Mouse (Mus musculus) ovary, postnatal 36 days (tissue): ENCODE data around the gene Dner.

ENCODE experiments used
- DNase-seq: peaks from one replicate; pipeline ENCODE4 v3.0.0; 2022; ENCODE audit warnings: low spot score, mixed read lengths

Gene Dner

DNA sequence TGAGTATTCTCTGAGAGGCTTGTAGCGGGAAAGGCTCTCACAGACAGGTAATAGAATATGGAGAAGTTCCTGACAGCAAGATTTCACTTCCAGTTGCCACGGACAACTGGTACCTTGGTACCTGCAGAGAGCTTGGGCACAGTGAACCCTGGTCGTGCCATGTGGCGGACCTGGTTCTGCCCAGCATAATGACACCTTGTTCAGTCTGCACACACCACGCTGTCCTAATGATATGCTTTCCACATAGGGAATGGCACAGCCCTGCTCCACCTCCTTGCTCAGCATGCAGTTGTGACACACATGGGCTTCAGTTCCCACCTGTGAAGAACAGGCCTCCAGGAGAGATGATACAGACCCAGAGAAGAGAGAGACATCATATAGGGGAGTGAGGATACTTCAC, 253.0 kb downstream of the Dner start:
- DNase-seq = no peak

DNA sequence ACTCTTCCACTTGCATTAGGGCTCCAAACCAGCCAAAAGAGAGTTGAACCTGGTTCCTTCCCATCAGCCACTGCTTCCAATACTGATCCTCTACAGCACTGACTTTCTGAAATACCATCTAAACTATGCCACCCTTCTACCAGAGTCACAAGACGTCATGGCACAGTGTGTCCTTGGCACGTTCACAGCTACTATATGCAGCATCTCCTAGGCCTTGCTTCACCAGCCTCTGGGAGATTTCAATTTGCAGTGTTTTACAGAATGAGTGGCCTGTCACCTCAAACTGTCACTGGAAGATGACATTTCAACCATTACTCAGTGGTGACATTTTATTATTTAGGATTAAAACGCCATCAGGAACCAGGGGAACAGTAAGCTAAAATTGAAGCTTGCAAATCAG, 254.6 kb downstream of the Dner start:
- no peak for DNase-seq

DNA sequence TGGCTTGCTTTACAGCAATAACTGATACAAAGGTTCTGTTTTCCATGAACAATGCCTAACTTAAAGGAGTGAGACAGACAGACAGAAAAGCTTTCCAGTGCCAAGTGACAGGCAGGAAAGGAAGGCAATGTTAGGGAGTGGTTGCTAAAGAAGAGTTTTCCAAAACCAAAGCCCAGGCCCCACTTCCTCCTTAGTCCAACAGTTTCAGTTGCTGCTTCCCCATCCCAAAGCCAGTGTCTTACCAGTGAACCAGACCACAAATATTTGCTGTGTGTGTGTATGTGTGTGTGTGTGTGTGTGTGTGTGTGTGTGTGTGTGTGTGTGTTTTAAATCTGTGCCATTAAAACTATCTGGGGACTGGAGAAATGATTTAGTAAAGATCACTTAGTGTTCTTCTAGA, 258.5 kb downstream of the Dner start:
- no peak for DNase-seq

DNA sequence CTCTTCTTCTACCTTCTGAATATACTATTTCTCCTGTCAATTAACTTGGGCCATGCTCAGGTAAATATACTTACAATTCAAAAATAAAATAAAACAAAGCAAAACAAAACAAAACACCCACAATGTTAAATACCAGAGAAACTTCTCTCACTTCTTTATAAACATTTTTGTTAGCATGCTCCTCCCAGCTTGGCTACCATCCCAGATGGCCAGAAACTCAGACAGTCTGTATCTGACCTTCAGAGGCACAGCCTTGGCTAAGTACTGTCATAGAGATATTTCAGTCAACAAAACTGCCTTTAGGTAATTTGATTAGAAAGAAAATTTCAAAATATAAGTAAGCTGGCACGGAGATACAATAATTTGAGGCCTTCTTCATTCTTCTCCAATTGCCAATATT, 259.7 kb downstream of the Dner start:
- DNase-seq = peak; percentile 55

DNA sequence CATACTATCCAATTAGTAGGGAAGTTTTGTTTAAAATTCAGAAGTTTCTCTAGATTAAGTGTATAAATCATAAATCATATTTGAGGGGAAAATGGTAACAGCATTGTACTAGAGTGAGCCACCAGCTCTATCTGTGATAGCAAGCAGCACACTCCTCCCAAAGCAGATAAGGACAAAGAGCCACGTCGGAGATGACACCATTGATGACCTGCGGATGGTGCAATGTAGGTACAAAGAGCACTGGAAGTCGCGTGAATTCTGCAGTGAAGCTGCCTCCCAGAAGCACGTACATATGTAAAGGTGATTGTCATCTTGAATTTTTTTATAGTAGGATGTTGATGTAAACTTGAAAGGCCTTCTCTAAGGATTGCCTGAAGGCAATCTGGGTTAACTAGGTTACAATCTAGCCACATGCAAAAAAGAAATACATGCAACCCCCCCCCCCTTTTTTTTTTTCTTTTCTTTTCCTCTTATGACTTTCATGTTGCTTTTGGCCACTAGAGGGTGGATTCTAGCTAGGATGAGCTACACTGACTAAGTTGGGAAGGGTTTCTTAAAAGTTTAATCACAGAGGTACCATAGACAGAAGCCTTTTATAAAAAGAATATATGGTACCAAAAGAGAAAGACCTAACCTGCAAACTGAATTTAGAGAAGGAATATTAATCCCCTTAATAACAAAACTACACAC, 262.6 kb downstream of the Dner start:
- DNase-seq = no peak

DNA sequence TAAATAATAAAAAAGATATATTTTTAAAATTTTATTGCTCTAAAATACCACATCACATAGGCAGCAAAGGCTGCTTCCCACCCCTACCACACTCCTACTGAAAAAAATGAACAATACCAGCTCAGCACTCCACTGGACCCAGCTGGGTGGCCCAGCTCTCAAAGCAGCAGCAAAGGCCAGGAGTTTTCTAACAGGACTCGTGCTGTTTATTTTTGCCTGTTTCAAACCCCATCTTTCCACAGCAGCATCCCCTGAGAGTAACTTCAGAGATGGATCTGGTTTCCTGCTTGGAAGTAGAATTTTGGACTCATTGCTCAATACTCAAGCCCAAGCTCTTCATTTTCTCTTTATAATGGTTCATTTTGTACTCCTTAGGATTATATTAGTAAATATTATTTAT, 263.7 kb downstream of the Dner start:
- DNase-seq = no peak

DNA sequence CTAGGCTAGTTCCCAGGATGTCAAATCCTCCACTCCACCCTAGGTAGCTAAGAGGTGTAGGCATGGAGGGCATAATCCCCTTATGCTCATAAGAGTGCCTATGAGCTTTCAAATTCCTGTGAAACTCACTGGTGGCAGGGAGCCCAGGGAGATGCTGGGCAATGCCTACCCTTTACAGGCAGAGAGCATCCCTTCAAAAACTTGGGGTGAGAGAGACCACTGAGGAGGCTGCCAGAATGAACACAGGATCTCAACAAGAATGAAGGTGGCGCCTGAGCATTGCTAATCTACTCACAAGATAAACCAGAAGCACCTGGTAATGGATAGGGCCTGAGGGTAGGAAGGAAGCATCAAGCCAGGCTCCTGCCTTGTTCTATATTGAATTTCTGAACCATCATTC, 267.7 kb downstream of the Dner start:
- no peak for DNase-seq

DNA sequence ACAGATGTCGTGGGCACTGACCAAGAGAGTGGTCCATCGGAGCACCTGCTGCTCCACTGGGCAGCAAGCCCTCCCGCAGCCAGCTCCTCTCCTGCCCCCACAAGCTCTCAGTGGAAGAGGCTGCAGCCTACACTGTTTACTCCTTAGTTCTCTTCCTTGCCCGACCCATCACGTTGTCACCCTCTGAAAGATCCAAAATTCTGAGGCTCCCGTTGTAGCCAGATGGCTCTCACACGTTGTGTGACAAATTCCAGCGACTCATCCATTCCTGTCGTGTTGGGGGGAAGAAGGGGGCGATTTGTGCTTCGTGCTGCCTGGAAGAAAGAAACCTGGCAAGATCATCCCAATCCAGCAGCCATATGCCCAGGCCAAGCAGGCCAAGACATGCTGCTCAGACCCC, 268.3 kb downstream of the Dner start:
- no peak for DNase-seq

DNA sequence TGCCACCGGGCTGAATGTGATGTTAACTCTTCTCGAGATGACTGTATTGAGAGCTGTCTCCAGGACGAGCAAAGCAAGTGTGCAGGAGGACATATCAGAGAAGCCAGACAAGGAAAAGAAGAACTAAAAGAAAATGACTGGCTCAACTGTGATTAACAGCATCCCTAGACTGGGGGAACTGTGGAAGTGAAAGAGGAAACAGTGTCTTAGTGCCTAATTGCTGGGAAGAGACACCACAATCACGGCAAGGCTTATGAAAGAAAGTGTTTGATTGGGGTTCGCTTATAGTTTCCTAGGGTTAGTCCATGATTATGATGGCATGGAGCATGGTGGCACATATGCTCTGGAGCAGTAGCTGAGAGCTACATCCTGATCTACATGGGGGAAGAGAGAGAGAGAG, 269.3 kb downstream of the Dner start:
- DNase-seq = no peak

DNA sequence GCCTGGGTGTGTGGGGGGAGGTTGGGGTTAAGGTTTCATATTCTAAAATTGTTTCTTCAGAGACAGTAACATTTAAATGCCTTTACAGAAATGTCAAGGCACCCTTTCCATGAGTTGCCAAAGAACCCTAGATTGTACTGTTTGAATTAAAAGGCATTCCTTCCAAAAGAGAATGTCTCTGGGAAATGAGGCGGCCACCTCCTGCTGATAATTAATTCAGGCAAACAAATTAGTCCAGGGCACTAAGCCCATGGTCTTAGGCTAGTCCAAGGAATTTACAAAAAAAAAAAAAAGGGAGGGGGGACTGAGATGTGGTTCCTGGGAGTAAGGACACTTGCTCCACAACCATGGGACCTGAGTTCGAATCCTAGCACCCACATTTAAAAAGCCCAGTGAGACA, 273.1 kb downstream of the Dner start:
- no peak for DNase-seq

DNA sequence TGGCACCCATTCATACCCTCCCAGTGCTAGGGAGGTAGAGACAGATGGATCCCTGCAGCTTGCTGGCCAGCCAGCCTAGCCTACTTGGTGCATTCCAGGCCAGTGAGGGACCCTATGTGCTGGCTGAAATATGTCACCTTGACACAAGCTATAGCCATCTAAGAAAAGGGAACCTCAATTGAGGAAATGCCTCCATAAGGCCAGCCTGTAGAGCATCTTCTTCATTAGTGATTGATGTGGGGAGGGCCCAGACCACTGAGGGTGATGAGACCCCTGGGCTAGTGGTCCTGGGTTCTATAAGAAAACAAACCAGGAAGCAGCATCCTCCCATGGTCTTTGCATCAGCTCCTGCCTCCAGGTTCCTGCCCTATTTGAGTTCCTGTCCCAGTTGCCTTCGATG, 274.2 kb downstream of the Dner start:
- DNase-seq = no peak

DNA sequence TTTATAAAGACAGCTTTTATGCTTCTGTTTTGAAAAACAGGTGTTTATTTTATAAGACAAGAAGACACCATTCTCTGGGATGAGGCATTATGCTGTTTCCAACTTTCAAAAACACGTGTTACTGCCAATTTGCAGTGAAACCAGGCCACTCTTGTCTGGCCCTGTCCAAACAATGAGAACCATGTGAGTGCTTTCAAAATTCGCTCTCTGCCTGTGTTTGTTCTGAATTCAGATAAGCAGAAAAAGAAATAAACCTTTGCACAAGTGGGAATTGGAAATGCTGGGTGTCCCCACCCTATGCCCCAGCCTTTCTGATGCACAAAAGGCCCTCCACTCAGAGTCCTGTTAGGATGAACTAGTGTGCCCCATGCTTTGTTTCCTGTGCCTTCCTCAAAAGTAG, 276.6 kb downstream of the Dner start:
- no peak for DNase-seq

DNA sequence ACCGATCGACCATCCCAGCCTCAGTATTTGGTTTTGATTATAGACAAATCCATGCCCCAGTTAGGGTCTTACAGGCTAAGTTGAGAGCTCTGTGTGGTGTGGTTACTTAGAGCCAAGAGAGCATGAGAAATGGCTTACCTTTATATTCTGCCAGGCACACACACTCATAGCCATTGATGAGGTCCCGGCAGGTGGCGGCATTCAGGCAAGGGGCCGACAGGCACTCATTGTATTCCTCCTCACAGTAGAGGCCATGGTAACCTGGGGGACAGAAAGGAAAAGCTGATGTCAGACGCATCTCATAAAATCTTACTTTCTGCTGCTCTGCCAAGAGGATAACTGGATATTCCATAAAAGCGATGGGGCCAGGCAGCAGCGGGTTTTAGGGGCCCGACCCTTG, 277.5 kb downstream of the Dner start:
- no peak for DNase-seq

DNA sequence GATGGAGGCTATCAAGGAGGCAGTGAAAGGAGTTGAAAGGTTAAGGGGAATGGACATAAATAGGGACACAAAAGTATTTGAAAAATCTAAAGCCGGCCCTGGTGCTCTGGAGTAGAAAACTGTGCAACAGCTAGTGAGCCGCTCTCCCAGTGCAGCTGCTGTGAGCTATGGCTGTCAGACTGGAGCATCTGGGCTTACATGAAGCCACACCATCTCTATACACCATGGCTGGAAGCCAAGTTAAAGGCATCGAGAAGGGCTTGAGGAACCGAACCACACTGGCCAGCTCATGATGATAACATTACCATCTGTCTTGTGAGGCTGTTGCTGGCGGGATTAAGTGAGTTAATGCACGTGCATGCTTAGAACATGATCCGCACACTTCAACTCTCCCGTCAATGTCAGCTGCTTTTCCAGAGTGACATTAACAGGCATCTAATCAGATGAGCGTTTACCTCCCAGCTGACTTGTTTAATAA, 278.2 kb downstream of the Dner start:
- no peak for DNase-seq

DNA sequence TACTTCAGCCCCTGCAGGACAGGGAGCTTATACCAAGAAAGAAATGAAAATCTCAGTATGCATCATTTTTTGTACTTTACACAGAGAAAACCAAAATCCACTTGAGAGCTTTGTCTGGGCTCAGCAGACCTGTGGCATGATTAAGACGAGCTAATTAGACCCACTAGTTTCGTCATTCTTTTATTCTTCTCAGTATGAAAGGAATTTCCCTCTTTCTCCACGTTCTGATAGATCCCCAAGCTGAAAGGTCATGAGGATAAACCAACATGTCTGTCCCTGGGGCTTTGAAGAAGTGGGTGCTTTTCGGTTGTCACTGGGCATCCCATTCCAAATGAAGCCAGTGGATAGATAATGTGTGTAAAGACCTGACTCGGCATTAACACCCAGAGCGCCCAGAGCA, 278.7 kb downstream of the Dner start:
- no peak for DNase-seq

DNA sequence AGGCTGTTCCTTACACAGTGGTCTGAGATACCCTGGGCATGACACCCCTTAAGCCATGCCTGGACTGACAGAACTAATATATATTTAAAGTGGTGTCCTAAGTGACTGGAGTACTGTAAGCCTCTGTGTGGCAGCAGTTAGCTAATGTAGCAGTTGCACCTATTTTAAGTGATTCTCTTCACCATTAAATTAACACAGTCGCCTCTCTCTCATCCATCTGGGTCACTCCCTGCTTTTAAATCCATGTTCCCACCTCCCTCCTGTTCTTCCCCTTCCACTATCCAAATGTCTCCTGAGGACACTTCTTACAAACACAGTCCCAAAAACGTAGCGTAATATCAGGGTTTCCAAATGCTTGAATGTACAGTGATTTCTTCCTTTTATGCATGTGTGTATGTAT, 281.6 kb downstream of the Dner start:
- no peak for DNase-seq

DNA sequence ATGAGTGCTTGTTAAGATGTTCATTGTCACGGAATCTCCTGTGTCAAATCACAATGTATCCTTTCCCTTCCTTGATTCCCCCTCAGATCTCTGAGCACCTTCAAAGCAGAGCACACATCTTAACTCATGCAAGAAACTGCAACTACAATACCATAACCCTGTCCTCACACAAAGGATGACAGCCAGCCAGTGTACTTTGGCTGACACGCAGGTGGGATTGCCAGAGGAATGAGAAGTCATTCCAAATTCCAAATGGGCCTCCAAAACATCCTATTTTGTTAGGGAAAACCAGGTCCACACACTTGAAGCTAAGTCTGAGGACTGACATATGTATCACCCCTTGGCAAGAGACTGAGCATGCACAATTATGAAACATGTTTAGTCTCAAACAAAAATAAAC, 286.5 kb downstream of the Dner start:
- no peak for DNase-seq

DNA sequence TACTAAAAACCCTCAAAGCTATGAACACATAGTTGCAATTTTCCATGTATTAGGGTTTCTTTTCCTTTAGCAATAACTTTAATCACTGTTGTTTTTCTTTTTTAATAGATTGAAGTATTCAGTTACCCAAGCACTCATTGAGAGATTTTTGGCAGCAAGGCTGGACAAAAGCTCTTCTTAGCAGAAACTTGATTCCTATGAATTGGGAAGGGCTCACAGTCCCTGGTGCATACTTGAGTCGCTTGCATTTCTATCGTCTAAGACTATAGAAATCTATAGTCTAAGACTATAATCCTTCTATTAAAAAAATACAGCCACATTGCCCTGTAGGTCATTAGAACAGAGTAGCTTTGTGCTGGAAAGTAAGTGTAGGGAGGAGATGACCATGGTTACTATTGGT, 287.1 kb downstream of the Dner start:
- DNase-seq = no peak

DNA sequence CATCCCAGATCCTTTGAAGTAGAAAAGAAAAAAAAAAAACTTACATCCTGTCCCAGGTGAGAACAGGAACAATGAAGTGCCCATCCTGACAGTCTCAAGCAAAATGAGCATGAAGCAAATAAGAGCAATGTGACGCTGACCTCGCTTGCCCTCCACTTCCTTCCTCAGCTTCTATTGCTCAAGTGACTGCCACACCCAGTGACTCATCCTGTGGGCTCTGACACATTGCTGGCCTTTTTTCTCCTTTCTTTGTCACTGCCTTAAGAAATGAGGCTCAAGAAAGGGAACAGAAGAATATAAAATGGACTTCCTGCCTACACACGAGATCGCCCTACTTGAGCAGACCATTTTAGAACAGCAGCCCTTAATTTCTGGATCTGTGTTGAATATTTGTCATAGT, 289.1 kb downstream of the Dner start:
- DNase-seq = no peak

DNA sequence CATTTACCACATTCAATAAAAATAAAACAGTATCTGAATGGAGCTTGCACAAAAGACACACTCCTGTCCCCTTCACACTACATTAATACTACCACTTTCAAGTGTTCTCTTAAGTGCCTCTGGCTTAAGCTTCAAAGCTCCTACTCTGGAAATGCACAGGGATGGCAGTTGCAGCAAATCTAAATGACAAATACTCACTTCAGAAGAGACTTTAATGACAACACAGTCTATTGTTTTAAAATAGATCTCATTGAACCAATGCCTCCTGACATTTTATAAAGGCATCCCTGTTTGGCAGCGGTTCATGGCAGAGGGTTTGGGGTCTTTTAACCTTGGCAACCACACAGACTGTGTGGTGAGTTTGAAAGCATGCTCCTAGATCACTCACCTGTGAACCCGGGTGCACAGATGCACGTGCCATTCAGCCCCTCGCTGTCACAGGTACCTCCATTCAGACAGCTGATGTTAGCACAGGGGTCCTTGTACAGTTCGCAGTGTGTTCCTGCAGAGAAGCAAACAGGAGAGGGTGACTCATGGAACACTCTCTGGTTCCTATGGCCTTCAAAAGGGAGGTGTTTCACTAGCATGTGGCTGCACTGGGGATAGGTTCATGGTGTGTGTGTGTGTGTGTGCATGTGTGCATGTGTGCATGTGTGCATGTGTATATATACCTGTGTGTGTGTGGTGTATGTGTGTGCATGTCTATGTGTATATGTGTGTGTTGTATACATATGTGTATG, 290.3 kb downstream of the Dner start:
- no peak for DNase-seq

DNA sequence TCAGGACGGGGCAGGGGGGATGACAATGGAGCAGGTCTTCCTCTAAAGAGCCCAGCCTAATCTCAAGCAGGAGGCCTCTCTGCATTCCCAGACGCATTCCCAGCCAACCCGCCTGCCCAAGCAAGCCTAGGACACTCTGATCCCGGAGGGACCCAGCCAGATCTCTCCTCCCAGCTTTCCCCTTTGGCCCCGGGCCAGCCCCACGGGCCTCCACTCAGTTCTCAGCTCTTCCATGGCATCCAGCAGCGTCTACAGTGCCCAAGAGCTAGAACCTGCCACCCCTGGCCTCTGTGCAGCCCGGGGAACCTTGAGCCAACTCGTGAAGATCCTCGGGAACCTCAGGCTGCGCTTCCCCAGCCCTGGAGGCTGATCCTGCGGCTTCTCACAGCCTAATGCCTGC, 291.1 kb downstream of the Dner start:
- DNase-seq = peak; percentile 13

DNA sequence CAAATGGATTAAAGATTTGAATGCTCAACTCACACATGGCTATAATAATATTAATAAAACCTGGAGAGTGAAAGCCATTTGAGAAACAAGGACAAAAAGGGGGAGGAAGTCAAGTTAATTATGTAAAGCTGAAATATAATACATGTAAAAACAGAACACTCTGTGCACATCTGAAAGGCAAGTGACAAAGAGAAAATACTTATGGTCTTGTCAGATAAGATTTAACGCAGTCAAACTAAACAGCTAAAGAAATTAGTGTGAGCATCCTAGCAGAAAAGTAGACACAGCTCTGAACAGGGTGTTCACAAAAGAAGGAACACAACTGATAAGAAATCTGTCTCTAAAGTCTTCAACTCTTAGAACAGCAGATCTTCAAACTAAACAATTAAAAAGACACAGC, 293.9 kb downstream of the Dner start:
- no peak for DNase-seq

DNA sequence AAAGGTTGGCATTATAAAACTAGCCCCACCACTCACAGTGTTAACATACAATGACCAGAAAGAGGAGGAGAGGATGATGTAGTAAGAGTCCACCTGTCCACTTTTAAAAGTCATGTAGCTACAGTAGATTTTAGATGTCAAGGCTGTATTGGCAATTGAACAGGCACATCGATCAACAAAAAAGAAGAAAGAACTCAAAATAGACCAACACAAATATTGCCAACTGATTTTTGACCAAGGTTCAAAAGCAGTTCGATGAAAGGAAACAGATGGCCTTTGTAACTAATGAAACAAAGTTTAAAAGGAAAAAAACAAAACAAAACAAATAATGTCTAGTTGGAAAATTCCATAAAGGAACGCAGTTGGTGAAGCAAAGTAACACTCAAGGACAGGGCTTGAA, 296.4 kb downstream of the Dner start:
- DNase-seq = no peak

DNA sequence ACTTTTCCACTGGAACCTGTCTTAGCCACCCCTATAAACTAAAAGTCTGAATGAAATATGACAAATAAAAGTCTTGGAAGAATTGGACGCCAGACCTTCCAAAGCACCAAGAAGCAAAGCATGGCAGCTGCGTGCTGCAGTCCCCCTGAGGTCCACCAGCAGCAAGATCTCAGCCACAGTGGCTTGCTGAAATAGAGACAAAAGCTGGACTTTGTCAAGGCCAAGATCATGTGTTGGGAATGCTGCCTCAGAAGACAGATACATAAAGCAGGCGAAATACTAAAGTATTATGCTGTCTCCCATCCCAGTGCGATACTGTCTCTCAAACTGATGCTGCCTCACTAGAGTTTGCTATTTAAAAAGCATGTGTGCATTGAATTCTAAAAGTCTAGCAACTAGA, 296.9 kb downstream of the Dner start:
- no peak for DNase-seq
